Mouse (Mus musculus) gastrocnemius, postnatal 14 days (tissue): Measurements from ENCODE around the gene Arid5b. TPM values are rescaled to one million over a fixed set of nuclear protein-coding genes. Genes with fewer than 3 reads are reported as not detected.

Experiments used
- DNase-seq: peaks from one replicate; pipeline ENCODE4 v3.0.0; 2021; ENCODE audit warnings: mixed read lengths
- intact Hi-C: fragments of 180-260 bp; cut with DNase I; formaldehyde crosslinking; loops from one replicate; pipeline ENCODE4 v1.15.1; 2025; ENCODE audit warnings: low total_unique reads
- total RNA-seq, 2 experiments: library from RNA; stranded (reverse); gene quantifications; 2 replicates each; pipeline ENCODE4 v1.2.3; 2021

Arid5b gene
- total RNA-seq, 2 experiments from 2014 or later, result 16.9 to 21.5 TPM

DNA sequence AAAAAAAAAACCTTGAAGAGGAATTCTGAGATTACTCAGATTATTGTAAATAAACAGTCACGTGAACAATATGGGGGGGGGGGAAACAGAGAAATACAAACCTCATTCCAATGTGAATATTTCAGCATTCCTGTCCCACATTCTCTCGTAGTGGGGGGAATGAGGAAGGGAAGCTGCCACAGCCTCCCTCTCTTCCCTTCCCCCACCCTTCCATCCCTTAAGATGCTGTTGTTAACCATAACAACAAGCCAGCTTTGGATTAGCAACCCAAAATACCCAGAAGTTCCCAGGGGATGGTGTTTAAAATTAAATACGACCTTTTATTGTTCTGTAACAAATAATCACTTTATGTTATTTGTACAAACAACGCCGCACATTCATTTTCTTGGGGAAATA lies 69.9 kb downstream of the Arid5b start:
- no peak for DNase-seq
- intact Hi-C loops, result no loop called here

DNA sequence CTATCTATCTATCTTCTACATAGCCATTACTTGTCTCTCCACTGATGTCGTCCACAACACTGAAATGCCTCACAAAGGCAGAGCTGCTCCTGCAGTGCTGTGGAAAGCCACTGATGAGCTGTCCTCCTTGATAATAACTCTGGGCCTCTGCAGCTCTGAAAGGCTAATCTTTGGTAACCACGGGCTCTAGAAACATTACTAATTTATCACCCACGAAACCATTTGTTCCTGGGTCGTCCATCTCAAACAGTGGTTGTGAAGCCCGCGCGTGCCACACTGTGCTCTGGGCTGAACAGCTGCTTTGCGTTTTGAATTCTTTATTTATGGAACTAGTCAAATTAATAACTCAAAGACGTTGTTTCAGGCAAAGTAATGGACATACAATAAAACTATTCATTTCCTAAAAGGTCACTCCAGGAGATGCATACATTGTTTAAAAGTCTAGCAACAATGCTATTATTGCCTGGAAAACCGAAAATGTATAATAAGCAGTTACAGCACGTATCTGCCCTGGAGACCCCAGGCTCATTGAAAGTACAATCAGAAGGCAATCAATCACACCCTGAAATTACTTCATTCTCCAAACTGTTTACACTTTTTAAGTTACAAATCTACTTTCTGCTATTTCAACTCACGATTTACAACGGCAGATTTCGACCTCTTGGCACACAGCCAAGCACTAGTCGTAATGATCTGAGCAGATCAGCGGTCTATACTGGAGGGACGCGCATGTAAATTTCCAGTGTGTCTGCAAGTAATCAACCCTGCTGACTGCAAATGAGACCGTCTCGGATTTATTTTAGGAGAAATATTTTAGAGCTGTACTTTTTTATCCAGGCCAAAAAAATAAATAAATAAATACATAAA lies 70.5 kb downstream of the Arid5b start:
- intact Hi-C loops, result no loop called here
- DNase-seq, result peak; percentile 30

DNA sequence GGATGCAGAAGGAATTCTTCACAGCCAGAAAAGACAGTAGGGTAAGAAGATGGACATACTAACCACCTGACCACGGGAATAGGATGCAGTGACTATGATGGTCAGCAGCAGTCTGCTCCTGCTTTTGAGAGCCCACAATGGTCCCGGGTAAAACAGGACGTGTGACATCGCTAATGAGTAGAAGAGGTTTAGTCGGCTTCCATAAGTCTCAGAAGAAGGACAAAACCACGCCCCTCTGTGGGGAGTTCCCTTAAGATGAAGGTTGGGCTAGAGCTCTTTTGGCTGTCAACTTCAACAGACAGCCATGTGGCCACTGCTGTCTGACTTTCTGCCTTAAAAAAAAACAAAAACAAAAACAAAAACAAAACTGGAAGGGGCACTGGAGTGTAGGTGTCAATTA lies 74.1 kb downstream of the Arid5b start:
- intact Hi-C loops, result no loop called here
- DNase-seq, result no peak

DNA sequence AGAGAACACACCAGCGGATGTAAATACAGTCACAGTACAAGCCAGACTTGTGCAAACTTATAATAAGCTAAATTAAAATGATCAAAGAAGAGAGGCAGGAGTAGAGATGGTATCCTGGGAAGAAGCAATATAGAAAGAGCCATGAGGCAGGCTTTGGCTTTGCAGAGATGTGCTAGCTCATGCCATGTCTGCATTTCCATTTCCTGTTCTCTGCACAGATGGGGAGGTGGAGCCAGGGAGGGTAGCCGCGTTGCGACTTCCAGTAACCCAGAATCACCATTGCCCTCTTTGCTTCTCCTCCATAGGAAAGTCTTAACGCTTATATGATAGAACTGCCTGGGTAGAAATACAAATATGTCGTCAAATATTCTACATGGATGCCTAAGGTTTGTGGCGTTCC lies 74.7 kb downstream of the Arid5b start:
- DNase-seq, result no peak
- intact Hi-C loops, result no loop called here

DNA sequence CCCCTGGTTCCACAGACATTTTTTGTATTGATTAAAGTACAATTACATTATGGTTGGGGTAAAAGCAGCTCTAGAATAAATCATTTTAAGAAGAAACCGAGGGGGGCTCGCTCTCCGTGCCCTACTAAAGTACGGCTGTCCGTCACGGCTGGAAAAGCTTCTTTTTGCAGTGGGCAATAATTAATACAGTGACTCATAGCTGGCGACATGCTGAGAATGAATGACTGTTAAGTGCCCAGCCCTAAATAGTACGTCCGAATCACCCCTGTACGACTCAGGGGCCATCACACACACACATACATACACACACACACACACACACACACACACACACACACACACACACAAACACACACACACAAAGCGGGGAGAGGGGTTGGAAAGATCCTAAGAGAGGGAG lies 75.2 kb downstream of the Arid5b start:
- intact Hi-C loops, result no loop called here
- DNase-seq, result no peak

DNA sequence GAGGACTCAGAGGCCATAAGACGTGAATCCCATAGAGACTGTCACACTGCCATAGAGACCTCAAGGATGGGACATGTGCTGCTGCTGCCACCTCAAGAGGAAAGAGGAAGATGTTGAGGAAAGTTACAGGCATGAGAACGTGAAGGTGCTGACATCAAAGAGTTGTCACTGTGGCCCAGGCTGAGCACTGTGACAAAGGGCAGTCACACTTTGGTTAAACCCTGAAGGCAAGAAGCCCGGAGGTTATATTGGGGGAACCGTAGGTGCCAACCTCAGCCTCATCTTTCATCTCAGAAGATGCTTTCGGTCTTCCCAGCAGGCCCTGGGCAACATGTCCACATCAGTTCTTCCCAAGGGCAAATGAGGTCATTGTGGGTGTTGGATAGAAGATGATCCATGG lies 79.1 kb downstream of the Arid5b start:
- DNase-seq, result no peak
- intact Hi-C loops, result no loop called here

DNA sequence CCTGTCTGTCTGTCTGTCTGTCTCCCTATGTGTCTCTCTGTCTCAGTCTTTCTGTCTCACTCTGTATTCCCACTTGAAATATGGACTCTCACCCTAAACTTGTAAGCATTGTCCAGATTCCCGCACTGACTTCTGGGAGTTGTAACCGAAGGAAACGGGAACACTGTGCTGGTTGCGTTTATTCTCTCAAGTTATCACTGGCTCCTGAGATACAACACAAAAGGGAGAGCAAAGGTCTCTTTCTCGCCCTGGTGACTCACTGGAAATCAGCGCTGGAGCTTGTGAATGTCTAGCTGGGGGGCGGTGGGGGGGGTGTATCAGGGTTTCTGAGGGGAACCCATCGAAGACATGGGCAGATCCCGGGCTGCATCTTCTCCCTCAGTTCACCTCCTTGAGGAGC lies 82.2 kb downstream of the Arid5b start:
- intact Hi-C loops, result no loop called here
- no peak for DNase-seq

DNA sequence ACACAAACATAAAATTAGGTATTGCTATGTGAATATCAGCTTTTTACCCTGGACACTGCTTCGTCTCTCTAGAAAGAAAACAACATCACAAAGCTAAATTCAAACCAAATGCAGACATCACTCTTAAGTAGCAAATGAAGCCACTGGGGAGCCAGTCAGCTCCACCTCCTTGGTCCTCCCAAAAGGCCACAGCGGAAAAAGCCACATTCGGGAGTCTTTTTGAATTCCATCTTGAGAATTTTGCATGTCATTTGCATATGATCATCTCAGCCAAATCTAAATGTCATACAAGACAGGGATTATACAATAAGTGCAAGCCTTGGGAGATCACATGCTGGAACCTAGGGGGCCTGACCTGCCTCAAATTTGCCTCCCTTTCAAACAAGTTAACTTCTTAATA lies 85.0 kb downstream of the Arid5b start:
- intact Hi-C loops, result no loop called here
- no peak for DNase-seq

DNA sequence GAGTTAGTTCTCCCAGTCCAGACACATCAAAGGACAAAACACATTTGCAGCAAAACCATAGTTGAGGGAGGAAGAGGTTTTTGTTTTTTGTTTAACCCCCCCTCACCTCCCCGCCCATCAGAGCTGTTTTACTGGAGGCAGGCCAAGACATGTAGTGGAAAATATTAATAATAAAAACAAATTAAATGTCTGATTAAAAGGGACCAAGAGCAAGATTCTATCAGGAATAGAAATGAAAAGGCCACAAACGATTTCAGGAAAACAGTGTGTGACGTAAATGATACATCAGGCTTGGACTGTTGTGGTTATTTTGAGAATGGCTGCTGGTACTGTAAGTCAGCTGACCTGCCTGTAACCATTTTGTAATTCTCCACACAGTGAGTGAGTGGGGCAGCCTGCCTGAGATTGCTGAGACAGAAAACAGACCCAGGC lies 85.7 kb downstream of the Arid5b start:
- intact Hi-C loops, result no loop called here
- DNase-seq, result no peak

DNA sequence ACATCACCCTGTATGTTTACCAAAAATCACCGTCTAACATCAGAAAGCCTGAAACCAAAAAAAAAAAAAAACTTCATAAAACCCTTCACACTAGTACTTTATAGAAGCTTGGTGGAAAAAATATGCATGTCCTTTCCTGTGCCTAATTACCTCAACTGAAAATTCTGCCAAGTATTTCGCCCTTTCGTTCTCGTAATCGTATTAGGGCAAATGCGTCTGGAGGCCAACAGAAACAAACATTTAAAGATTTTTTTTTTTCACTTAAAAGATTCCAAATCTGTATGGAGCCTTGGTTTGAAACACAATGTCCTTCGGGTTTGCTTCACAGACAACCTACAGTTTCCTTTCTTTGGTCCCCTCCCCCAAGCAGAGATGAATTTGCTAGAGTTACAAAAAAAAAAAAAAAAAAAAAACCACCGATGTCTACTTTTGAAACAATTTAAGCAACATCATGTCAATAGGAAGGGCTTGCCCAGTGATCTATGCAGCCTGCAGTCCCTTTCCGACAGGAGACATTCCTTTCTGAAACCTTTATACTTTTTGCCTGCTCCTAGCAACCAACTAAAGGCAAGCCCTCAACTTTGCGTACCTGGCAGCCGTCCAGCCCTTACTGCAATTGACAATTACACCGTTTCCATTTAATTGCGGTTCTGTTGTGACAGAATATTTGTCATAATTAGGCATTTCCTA lies 86.7 kb downstream of the Arid5b start:
- peak; percentile 56 for DNase-seq
- intact Hi-C loops, result no loop called here

DNA sequence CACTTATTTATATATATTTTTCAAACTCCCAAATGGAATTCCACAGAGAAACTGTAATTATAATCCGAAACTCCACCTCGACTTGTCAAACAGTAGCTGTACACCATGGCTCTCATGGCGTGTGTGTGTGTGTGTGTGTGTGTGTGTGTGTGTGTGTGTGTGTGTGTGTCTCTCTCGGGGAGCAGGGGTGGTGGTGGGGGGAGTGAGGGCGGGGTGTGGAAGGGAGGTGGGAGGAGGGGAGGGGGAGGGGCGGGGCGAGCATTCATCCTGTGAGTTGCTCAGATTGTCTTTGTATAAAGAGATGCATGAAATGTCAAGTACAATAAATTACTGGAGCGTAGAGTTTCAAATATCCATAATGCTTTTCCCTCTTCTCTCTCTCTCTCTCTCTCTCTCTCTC lies 87.4 kb downstream of the Arid5b start:
- intact Hi-C loops, result no loop called here
- no peak for DNase-seq

DNA sequence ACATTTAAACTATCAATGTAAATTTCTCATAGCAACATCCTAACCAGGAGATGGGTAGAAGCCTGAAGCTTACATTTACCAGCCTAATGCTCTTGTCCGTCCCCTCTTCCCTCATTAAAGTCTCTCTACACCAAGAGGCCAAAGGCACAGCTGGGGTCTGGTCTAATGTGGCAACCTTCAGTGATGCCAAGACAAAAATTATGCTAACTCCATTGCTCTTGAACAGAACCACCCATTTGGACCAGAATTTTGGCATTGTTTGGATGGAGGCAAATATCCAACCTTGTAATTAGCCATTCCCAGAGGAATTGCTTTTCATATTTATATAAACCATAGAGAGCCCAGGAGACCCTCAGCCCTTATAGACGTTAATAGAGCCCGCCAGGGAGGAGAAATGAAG lies 88.7 kb downstream of the Arid5b start:
- intact Hi-C loops, result no loop called here
- DNase-seq, result no peak

DNA sequence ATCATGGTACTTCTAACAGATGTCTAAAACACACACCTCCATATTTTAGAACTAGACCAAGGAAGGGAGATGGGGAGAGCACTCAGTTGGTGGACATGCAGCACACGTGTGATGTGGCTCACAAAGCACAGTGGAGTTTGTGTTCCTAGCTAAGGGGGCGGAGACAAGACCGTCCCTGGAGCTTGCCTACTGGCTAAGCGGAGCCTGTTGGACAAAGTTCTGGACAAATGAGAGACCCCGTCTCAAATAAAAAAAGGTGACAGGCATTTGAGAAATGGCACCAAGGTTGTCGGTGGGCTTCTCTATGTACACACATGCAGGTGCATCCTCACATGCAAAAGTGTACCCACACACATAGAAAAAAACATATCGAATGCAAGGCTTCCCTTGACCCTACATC lies 95.4 kb downstream of the Arid5b start:
- intact Hi-C loops, result no loop called here
- no peak for DNase-seq

DNA sequence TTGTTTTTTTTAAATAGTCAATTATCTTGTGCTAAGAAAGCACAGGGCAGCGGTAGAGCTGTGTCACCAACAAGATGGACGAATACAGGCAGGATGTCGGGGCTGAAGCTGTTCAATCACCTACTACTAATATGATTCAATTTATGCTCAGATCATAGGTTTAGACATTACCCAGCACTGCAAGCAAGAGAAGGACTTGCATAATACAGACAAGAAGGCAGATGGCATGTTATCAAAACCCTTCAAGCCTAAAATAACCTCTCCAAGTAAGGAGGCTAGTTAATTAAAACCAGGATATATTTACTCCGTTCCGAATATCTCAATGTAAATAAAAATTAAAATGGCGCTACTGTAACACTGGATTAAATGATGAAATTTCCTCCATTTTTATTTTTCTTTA lies 96.3 kb downstream of the Arid5b start:
- no peak for DNase-seq
- intact Hi-C loops, result no loop called here

DNA sequence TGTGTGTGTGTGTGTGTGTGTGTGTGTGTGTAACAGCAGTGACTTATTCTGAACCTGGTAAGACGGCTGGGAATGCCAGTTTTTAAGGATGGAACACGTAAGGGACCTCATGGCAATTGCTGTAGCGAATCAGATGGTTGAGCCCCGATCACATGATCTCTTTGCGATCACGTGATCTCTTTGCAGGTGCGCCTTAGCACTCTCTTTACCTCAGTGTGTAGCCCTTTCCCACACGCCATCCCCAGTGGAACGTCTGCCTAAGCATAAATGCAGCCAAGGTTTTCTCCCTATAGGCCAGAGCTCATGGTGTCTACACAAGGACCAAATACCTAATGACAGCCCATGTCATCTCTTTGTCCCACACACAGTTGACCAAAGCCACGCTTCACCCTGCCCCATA lies 97.4 kb downstream of the Arid5b start:
- intact Hi-C loops, result no loop called here

DNA sequence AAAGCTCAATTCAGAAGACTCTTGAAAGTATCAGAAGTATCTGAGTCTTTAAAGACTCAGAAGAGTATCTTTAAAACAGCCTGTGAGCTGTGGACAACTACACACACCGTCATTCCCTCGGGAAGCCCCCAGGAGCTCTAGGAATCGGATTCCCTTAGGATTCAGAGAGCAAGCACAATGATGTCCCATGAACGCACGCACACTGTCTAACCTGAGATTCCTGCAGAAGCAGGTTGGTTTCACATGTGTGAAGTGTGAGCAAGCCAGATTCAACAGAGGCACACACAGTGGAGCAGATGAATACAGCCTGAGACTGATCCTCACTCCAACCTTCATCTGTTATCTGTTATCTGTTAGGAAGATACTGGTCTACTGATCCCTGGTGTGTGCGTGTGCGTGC lies 97.8 kb downstream of the Arid5b start:
- DNase-seq, result no peak
- intact Hi-C loops, result no loop called here

More for the DNA sequence above, 97.4 kb downstream of the Arid5b start:
- no peak for DNase-seq

DNA sequence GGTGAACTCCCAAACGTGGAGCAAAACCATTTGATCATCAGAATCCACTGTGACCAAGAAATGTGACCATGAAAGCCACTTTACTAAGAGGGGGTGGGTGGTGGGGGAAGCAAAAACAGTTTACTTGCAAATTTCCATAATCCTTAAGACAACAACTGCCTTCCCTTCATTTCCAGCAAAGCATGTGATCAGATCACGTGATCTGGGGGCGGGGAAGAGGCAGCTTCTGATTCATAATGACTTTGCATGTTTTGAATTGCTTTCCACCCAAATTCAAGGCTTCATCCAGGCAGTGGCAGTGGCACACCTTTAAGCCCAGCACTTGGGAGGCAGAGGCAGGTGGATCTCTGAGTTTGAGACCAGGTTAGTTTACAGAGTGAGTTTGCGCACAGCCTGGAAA lies 98.4 kb downstream of the Arid5b start:
- intact Hi-C loops, result no loop called here
- no peak for DNase-seq

DNA sequence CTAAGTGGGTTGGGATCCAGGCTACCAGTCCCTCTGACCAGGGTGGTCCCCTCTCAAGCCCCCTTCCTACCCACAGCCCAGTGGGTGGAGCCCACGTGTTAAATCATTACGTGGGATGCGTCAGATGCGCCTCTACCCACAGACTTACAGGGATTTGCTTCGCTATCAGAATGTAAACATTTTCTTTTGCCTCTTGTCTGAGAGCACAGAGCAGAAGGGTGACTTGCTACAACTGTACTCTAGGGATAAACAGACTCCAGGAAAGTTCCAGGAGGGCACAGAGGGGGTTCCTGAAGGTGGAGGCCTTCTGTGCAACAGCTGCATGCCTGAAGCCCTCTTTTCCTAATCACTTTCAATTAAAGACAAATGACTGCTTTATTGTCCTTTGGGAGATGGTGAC lies 98.8 kb downstream of the Arid5b start:
- no peak for DNase-seq
- intact Hi-C loops, result loop anchor here (10.0 kb wide), 1 partner anchor 95 kb away; the partner anchor contains the start of gene Arid5b

DNA sequence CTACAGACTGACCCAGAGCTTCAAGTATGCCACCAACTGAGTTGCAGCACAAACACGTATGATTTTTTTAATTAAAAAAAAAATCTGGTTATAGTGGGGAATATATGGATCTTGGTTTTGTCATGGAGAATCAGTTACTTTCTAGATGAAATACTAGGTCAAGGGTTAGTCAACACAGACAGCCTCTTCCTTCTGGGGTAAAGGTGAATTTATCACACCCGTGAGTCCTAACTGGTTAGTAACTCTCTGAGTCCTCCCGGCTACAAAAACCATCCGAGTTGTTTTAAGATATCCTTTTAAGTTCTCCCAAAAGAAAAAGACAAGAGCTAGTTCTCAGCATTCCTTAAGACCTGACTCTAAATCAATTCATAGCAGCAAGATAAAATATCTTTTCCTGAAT lies 99.2 kb downstream of the Arid5b start:
- intact Hi-C loops, result loop anchor here (10.0 kb wide), 1 partner anchor 95 kb away; the partner anchor contains the start of gene Arid5b
- no peak for DNase-seq

DNA sequence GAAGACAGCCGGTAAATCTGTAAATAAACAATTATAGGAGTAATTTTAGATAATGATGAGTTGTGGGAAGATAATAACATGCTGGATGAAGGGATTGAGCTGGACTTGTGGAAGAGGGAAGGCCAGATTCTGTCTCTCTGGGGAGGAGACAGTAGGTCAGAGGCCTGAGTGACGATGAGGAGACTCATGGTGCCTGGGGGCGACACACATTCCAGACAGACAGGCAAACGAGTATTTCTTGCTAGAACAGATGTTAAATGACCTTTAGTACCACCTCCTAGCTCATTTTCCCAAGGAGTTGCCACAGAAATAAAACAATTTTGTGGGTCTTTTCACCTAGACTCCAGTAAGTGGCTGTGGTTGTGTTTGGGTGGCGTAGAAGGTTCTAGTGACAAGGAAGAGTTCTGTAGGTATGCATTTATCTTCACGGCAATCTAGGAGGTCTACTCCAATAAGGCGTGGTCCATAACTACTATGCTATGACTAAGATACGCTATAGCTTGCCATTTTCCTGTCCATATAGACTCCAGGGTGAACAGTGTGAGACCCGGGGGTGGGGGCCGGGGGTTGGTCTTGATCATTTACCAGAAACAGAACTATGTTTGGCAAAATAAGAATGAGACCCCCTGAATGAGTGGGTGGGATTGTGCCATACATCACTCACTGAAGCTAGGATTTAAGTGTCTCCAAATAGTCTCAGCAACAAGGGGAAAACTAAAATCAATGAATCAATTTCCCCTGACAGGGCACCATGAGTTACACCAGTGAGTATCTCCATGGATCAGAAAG lies 100.6 kb downstream of the Arid5b start:
- intact Hi-C loops, result loop anchor here (10.0 kb wide), 1 partner anchor 97 kb away; the partner anchor contains the start of gene Arid5b
- DNase-seq, result no peak
